10 mouse cellular contexts compared by ENCODE assay signal in genomic region chr9:83577260-83577659, GRCm38 (mm10). TPM values are rescaled to one million over a fixed set of nuclear protein-coding genes. Genes with fewer than 3 reads are reported as not detected.
A peak's percentile ranks its signal among the peaks of the same experiment; 100 is the strongest.
DNase-seq lines count a peak whose midpoint lies in the region; ATAC-seq and TF ChIP-seq lines count a peak whose summit lies in the region.
"Had no signal": no experiment of that assay in that cellular context is flagged by ENCODE, and none has a peak within 500 bp of the region (broad histone marks: within the 10 kb centered on the region; RNA-seq: fewer than 3 reads in every experiment).

No protein-coding gene starts in this region.

- H3K4me1 ChIP-seq in forebrain, embryonic 13.5 days, result peaks cover 12% of the 10 kb centered on the region

- no peaks in the 10 kb centered on the region for H3K36me3 ChIP-seq in forebrain, embryonic 13.5 days (ENCODE audit: poor library complexity, severe bottlenecking)

- H3K27ac ChIP-seq in layer of hippocampus, adult 2 months, result peak overlapping the region; percentile 43; the same call in 1 of the 2 replicates
- H3K27ac ChIP-seq in forebrain, embryonic 13.5 days, result no peak overlapping the region; the same call in 1 of the 2 replicates
- H3K27ac ChIP-seq: macrophage had no signal

- TF ChIP-seq CTCF in layer of hippocampus, adult 2 months (conservative IDR thresholded peaks at IDR 0.05), result no peak

- H3K9ac ChIP-seq in forebrain, embryonic 13.5 days, result peak overlapping the region; percentile 21; the same call in 1 of the 2 replicates

- no peak for DNase-seq in layer of hippocampus, adult 2 months (ENCODE audit: low spot score in 2 of 2)
- DNase-seq in layer of hippocampus, postnatal 25 days (ENCODE audit: extremely low spot score in 1 of 2, low spot score in 1 of 2), result no peak
- peak; percentile 47 for DNase-seq in CD4-positive, CD25-positive, alpha-beta regulatory T cell, adult 2 months (ENCODE audit: low read depth, low spot score)
- DNase-seq in naive thymus-derived CD4-positive, alpha-beta T cell, adult 2 months (ENCODE audit: low read depth), result peak; percentile 16
- DNase-seq in layer of hippocampus, postnatal 36 days, result no peak
- no peak for DNase-seq in ovary, postnatal 10 days (ENCODE audit: low spot score)
- DNase-seq: adrenal gland, postnatal 10 days; right cerebral cortex, postnatal 25 days had no signal

- H3K4me2 ChIP-seq in forebrain, embryonic 13.5 days, result no peak overlapping the region

- no peaks in the 10 kb centered on the region for H3K9me3 ChIP-seq in forebrain, embryonic 13.5 days (replicated peaks)

- WGBS in forebrain, embryonic 13.5 days, result 88% methylated on average over 7 of the region's 7 CpGs

- H3K27me3 ChIP-seq in forebrain, embryonic 13.5 days, result no peaks in the 10 kb centered on the region

- H3K4me3 ChIP-seq in layer of hippocampus, adult 2 months, result no peak overlapping the region
- H3K4me3 ChIP-seq in forebrain, embryonic 13.5 days, result no peak overlapping the region

- ATAC-seq in forebrain, embryonic 13.5 days, result peak; percentile 11; the same call in 1 of the 2 replicates

RNA-seq across cellular contexts. Expression of gene Sh3bgrl2, which starts 29.1 kb away (rescaled TPM):
- 10 to 100 TPM; 26.1 to 28.7 TPM for total RNA-seq in layer of hippocampus, adult 2 months (2021)
- 10 to 100 TPM; 27.6 to 28.6 TPM for total RNA-seq in layer of hippocampus, postnatal 25 days (2021)
- polyA plus RNA-seq in forebrain, embryonic 13.5 days (2015; fragmentation: Nextera tagmentation; extraction: Ambion mirVana), result 12.7 and 16.9 TPM in 2 replicates
- total RNA-seq in layer of hippocampus, postnatal 36 days (2021), result 10 to 100 TPM; 26.8 to 28.1 TPM

Comparison
In these comparisons a context has a peak if more than half of its experiments do, and no peak if none do; other contexts are left out.
1. DNase-seq: peak in CD4-positive, CD25-positive, alpha-beta regulatory T cell, adult 2 months (single experiment) and naive thymus-derived CD4-positive, alpha-beta T cell, adult 2 months (single experiment); none in layer of hippocampus, adult 2 months (0 of 2), layer of hippocampus, postnatal 25 days (0 of 2), layer of hippocampus, postnatal 36 days (0 of 2) and ovary, postnatal 10 days (single experiment).